Mouse (Mus musculus) spleen, adult 18-20 months (tissue): ENCODE results near the gene Sycp3.
"Not testable (repeated sequence)": the region's sequence is repeated elsewhere in the genome, so short reads cannot be mapped to it uniquely, and the experiment has no call there.

Experiments used
- DNase-seq, 2 experiments: peaks; one replicate each; pipeline ENCODE4 v3.0.0; 2022; ENCODE audit warnings: mixed read lengths in 2 of 2

Gene Sycp3

GRCm38 (mm10) chr10:88459502-88459992, at the start of gene Sycp3:
Gene Sycp3 (plus strand): TSS chr10:88459569.
- DNase-seq, result no peak

GRCm38 (mm10) chr10:88409751-88410150, 49.6 kb upstream of the Sycp3 start:
- no peak for DNase-seq

- no peak for DNase-seq
Measured at GRCm38 (mm10) chr10:88412290-88412995, 46.9 kb upstream of the Sycp3 start.

GRCm38 (mm10) chr10:88417686-88418085, 41.7 kb upstream of the Sycp3 start:
- DNase-seq, result no peak

- DNase-seq, result no peak
Measured at GRCm38 (mm10) chr10:88420141-88420541, 39.2 kb upstream of the Sycp3 start.

GRCm38 (mm10) chr10:88420655-88421435, 38.5 kb upstream of the Sycp3 start:
- DNase-seq, result peak in 1 of 2 experiments; percentile 34

GRCm38 (mm10) chr10:88426158-88426816, 33.1 kb upstream of the Sycp3 start:
- peak in 1 of 2 experiments; percentile 44 for DNase-seq

- DNase-seq, result no peak
Measured at GRCm38 (mm10) chr10:88426896-88427295, 32.5 kb upstream of the Sycp3 start.

- DNase-seq, result no peak
Measured at GRCm38 (mm10) chr10:88427998-88428397, 31.4 kb upstream of the Sycp3 start.

GRCm38 (mm10) chr10:88441224-88441623, 18.1 kb upstream of the Sycp3 start:
- no peak for DNase-seq

GRCm38 (mm10) chr10:88451221-88451620, 8.1 kb upstream of the Sycp3 start:
- no peak for DNase-seq

GRCm38 (mm10) chr10:88451990-88452389, 7.4 kb upstream of the Sycp3 start:
- DNase-seq, result no peak

- no peak for DNase-seq
Measured at GRCm38 (mm10) chr10:88457816-88458215, 1.6 kb upstream of the Sycp3 start.

GRCm38 (mm10) chr10:88460122-88460820, 902 bp downstream of the Sycp3 start:
- no peak for DNase-seq

- DNase-seq, result not testable (repeated sequence)
Measured at GRCm38 (mm10) chr10:88482866-88483265, 23.5 kb downstream of the Sycp3 start.

- no peak for DNase-seq
Measured at GRCm38 (mm10) chr10:88488629-88489028, 29.3 kb downstream of the Sycp3 start.

GRCm38 (mm10) chr10:88491632-88492031, 32.3 kb downstream of the Sycp3 start:
- no peak for DNase-seq

GRCm38 (mm10) chr10:88492658-88493057, 33.3 kb downstream of the Sycp3 start:
- DNase-seq, result no peak

GRCm38 (mm10) chr10:88494959-88495587, 35.7 kb downstream of the Sycp3 start:
- DNase-seq, result no peak

- no peak for DNase-seq
Measured at GRCm38 (mm10) chr10:88496864-88497564, 37.6 kb downstream of the Sycp3 start.

GRCm38 (mm10) chr10:88499993-88500392, 40.6 kb downstream of the Sycp3 start:
- DNase-seq, result no peak

GRCm38 (mm10) chr10:88501370-88501769, 42.0 kb downstream of the Sycp3 start:
- no peak for DNase-seq
